Mouse (Mus musculus): Measurements from ENCODE around the gene Mgat4b.

Gene Mgat4b

DNA sequence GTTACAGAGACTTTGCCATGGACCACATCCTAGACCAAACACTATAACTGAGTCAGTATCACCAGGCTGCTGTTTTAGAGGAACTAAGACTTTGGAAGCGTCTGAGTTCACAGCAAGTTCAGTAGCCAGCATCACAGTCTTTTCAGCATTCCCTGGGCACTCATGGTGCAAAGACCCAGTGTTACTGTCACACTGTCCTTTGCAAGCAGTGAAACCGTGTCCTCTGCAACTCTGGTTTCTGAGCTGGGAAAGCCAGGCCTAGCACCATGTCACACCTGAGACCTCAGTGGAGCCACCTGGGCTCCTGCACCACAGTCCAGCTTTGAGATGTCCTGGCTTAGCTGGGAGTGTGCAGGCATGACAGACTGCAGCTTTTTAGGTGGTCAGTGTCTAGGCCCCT lies 11.8 kb upstream of the Mgat4b start:
- in situ Hi-C loops (cut with MboI, MseI): loop anchor here (10.0 kb wide), 1 partner anchor 944 kb away; no protein-coding TSS in a partner anchor

GRCm38 (mm10) chr11:50200613-50201012 lies 10.1 kb upstream of the Mgat4b start:
- in situ Hi-C loops (cut with MboI, MseI): no loop called here

- in situ Hi-C loops (cut with MboI, MseI): no loop called here
Measured at GRCm38 (mm10) chr11:50201590-50201989, 9.1 kb upstream of the Mgat4b start.

DNA sequence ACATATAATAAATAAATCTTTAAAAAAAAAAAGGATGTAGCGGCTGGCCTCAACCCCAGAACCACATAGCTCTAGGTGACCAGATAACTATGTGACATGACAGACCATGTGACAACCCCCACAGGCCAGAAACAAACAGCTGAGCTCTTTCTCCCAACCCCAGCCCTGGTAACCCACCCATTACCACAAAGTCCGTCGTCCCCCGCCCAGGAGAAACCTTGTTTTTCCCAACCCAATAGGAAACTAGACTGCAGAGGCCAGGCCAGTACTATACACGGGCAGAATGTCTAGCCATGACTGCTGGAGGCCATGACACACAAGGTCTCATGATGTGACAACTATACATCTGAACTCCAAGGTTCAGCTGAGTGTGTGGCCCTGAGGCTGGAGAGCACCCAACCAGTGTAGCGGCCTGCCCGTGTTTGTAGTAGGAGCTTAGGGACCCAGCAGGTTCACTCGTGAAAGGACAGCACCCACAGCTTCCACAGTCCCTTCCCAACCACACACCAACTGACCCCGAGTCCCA lies 7.3 kb upstream of the Mgat4b start:
- in situ Hi-C loops (cut with MboI, MseI): no loop called here

DNA sequence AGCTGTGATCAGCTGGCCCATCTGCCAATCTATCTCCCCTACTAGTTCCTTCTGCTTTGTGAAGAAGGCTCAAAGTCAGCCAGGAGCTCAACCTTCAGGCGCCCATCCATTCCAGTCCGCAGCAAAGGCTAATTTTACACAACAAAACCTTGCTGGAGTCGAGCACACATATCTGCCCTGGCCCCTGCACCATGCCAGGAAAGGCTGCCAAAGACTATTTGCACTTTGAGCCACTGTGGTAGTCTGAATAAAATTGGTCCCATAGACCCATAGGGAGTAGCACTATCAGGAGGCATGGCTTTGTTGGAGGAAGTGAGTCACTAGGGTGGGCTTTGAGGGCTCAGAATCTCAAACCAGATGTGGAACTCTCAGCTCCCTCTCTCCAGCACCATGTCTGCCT lies 5.3 kb upstream of the Mgat4b start:
- in situ Hi-C loops (cut with MboI, MseI): no loop called here

- in situ Hi-C loops (cut with MboI, MseI): no loop called here
Measured at GRCm38 (mm10) chr11:50206037-50206436, 4.7 kb upstream of the Mgat4b start.

GRCm38 (mm10) chr11:50207344-50207743 lies 3.3 kb upstream of the Mgat4b start:
- in situ Hi-C loops (cut with MboI, MseI): no loop called here

- in situ Hi-C loops (cut with MboI, MseI): no loop called here
Measured at GRCm38 (mm10) chr11:50208039-50208438, 2.7 kb upstream of the Mgat4b start.

- in situ Hi-C loops (cut with MboI, MseI): no loop called here
Measured at GRCm38 (mm10) chr11:50210101-50210504, 587 bp upstream of the Mgat4b start.

DNA sequence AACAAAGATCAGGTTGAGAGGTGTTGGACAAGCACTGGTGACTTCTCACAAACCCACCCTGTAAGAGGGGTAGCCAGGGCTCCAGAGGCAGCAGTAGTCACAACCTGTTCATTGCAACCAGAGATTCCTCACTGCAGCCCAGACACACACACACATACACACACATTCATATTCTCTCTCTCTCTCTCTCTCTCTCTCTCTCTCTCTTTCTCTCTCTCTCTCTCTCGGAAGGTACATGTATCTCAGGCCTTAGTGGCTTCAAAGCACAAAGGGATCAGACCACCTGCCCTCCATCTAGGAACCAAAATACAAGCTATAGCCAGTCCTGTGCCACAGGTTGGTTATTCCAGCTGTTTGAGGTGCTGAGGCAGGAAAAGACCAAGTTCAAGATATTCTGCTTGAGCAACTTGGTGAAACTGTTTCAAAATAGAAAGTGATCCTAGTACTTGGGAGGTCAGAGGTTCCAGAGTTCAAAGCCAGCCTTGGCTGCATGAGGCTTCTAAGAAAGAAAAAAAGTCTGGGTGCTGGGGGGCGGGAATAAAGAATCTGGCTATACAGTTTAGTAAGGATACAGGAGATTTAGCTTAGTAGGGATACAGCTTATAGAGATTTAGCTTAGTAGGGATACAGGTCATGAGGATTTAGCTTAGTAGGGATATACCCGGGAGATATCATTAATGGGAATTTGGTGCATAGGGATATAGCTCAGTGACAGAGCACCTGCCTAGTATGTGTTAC lies 801 bp downstream of the Mgat4b start:
- in situ Hi-C loops (cut with MboI, MseI): no loop called here

- in situ Hi-C loops (cut with MboI, MseI): no loop called here
Measured at GRCm38 (mm10) chr11:50212060-50212739, 1.5 kb downstream of the Mgat4b start.

- in situ Hi-C loops (cut with MboI, MseI): no loop called here
Measured at GRCm38 (mm10) chr11:50212848-50213758, 2.4 kb downstream of the Mgat4b start.

- in situ Hi-C loops (cut with MboI, MseI): no loop called here
Measured at GRCm38 (mm10) chr11:50214631-50215030, 3.9 kb downstream of the Mgat4b start.

DNA sequence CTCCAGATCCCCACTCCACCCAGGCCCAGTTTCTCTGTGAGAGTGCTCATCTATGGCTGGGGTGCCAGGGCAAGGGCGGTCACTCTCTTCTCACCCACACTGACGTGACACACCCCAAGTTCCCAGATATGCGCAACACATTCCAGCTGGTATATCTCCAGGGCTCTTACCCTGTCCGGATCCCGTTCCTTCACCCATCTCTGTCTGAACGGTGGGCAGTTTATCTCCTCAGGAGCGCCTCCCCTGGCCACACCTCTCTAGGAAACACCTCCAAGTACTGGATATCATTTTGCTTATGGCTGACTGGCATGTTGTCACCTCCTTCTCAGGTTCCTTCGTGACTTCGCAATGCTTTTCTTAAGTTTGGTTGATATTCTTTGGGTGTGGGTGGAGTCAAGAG lies 4.9 kb downstream of the Mgat4b start:
- in situ Hi-C loops (cut with MboI, MseI): no loop called here

GRCm38 (mm10) chr11:50216724-50217366 lies 6.2 kb downstream of the Mgat4b start:
- in situ Hi-C loops (cut with MboI, MseI): no loop called here

GRCm38 (mm10) chr11:50217811-50218210 lies 7.1 kb downstream of the Mgat4b start:
- in situ Hi-C loops (cut with MboI, MseI): no loop called here

GRCm38 (mm10) chr11:50219833-50220232 lies 9.1 kb downstream of the Mgat4b start:
- in situ Hi-C loops (cut with MboI, MseI): loop anchor here (10.0 kb wide), 1 partner anchor 1385 kb away; the partner anchor contains the start of gene Hnrnpab

GRCm38 (mm10) chr11:50222559-50223276 lies 12.0 kb downstream of the Mgat4b start:
- in situ Hi-C loops (cut with MboI, MseI): loop anchor here (10.0 kb wide), 1 partner anchor 1382 kb away; the partner anchor contains the start of gene Hnrnpab

DNA sequence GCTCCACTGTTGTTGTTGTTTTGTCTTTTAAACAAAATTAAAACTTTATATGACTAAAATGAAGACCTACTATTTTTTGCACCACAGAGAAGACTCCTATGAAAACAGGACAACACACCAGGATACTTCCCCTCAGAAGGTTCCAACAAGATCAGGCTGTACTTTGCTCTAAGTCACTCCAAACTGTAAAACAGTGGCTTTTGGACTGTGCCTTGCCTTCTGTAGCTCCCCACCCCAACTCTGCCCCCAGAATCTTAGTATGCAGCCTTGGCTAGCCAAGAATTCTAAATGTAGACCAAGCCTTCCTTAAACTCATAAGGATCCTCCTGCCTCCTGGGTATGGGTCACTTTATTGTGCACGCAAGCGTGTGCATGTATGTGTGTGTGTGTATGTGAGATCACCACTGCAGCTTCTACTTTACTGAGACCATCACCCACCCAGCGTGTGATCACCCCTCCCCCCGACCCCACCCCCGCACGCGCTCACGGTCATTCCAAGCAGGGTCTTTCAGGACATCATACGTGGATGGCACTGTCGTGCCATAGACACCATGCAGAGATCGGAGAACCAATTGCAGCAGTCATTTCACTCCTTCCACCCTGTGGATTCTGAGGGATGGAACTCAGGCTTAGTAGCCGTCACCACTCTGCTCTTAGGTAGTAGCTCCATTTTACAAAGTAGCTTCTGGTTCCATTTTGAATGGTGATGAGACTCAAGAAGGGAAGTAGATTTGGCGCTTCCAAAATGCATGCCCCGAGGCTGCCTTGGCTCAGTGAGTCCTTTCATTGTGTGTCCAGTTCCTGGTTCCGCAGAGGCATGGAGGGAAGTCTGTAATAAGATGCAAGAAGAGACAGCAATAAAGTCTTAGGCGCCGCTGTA lies 13.3 kb downstream of the Mgat4b start:
- in situ Hi-C loops (cut with MboI, MseI): loop anchor here (10.0 kb wide), 1 partner anchor 1381 kb away; the partner anchor contains the start of gene Hnrnpab

Measured in T-helper 2 cell (primary cell).